In the genomic region with DNA sequence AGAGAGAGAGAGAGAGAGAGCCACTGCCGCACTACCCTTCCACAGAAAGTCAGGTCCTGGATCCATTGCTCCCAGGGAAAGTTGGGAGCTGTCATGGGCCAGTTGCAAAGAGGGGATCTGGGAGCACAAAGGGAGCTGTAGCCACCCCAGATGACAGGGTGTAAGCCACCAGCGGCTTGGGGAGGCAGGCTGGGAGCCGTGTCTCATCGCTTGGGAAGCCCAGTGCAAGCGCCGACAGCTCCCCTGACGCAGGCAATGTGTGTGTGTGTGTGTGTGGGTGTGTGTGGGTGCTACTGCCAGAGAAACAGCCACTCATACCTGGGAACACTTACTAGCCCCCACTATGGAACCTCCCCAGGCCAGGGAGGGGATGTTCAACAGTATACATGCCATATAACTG, we compare ENCODE assay signal across 23 mouse cellular contexts. TPM values are rescaled to one million over a fixed set of nuclear protein-coding genes. Genes with fewer than 3 reads are reported as not detected.
DNase-seq lines count a peak whose midpoint lies in the region; ATAC-seq and TF ChIP-seq lines count a peak whose summit lies in the region.
"Had no signal": no experiment of that assay in that cellular context is flagged by ENCODE, and none has a peak within 500 bp of the region (broad histone marks: within the 10 kb centered on the region; RNA-seq: fewer than 3 reads in every experiment).

No protein-coding gene starts in this region.

- peak overlapping the region; percentile 94 for H3K27ac ChIP-seq in liver, postnatal 0 days (ENCODE audit: low read depth)
- H3K27ac ChIP-seq: embryonic facial prominence, embryonic 15.5 days; forebrain, embryonic 13.5 days; heart, embryonic 15.5 days; hindbrain, embryonic 12.5 days; left cerebral cortex, adult 2 months; limb, embryonic 10.5 days; neural tube, embryonic 13.5 days; stomach, embryonic 15.5 days had no signal

- peak overlapping the region; percentile 58 for H3K4me2 ChIP-seq in liver, postnatal 0 days (ENCODE audit: low read depth, low read length)
- H3K4me2 ChIP-seq: embryonic facial prominence, embryonic 15.5 days; forebrain, embryonic 13.5 days; heart, embryonic 15.5 days; hindbrain, embryonic 12.5 days; neural tube, embryonic 13.5 days; stomach, embryonic 15.5 days had no signal

- no peaks in the 10 kb centered on the region for H3K36me3 ChIP-seq in liver, postnatal 0 days (replicated peaks; ENCODE audit: insufficient read depth, low read length)
- H3K36me3 ChIP-seq: embryonic facial prominence, embryonic 15.5 days; heart, embryonic 15.5 days; hindbrain, embryonic 12.5 days; limb, embryonic 10.5 days; neural tube, embryonic 13.5 days; stomach, embryonic 15.5 days had no signal

- WGBS in liver, postnatal 0 days (ENCODE audit: insufficient replicate concordance) = 34% methylated on average over 7 of the region's 7 CpGs

- no peak for TF ChIP-seq CTCF in liver, postnatal 0 days (IDR thresholded peaks at IDR 0.05; ENCODE audit: low read depth)

- no peak for TF ChIP-seq EP300 in liver, postnatal 0 days (IDR thresholded peaks at IDR 0.05; ENCODE audit: low read depth)

- peak; percentile 32 for ATAC-seq in erythroid progenitor cell, adult 5-6 weeks (replicated peaks; ENCODE audit: low FRiP score, poor library complexity, severe bottlenecking)
- peak; percentile 60 for ATAC-seq in liver, postnatal 0 days
- ATAC-seq: forebrain, embryonic 13.5 days; inflammation-experienced regulatory T-cells, adult 6 months had no signal

- no peaks in the 10 kb centered on the region for H3K9me3 ChIP-seq in liver, postnatal 0 days (ENCODE audit: low read length)
- H3K9me3 ChIP-seq: embryonic facial prominence, embryonic 15.5 days; forebrain, embryonic 13.5 days; heart, embryonic 15.5 days; hindbrain, embryonic 12.5 days; limb, embryonic 10.5 days; neural tube, embryonic 13.5 days; stomach, embryonic 15.5 days had no signal

- H3K9ac ChIP-seq in liver, postnatal 0 days (replicated peaks) = peak overlapping the region; percentile 64
- H3K9ac ChIP-seq: embryonic facial prominence, embryonic 15.5 days; forebrain, embryonic 13.5 days; heart, embryonic 15.5 days; hindbrain, embryonic 12.5 days; neural tube, embryonic 13.5 days; stomach, embryonic 15.5 days had no signal

- peak; percentile 44 for DNase-seq in spleen, adult 12 weeks (ENCODE audit: low spot score)
- DNase-seq in spleen, postnatal 36 days (ENCODE audit: low spot score in 2 of 2) = no peak
- peak; percentile 53 for DNase-seq in c-Kit-negative CD71-positive TER-119-positive erythroid progenitor cells, embryonic 14.5 days (ENCODE audit: low read depth, low spot score)
- peak; percentile 53 for DNase-seq in liver, postnatal 0 days
- DNase-seq in adrenal gland, postnatal 36 days = no peak
- no peak for DNase-seq in kidney, postnatal 25 days
- DNase-seq: adrenal gland, adult 2 months; cerebellum, adult 2 months; lung, adult 2 months; lung, postnatal 36 days; right cerebral cortex, postnatal 14 days; thymus, adult 2 months had no signal

- H3K4me1 ChIP-seq in liver, postnatal 0 days (ENCODE audit: insufficient read depth) = peaks cover 22% of the 10 kb centered on the region
- H3K4me1 ChIP-seq: forebrain, embryonic 13.5 days had no signal

- H3K27me3 ChIP-seq in liver, postnatal 0 days (ENCODE audit: insufficient read depth, low read length) = 0 out of 2 replicates have a peak, but pooled peaks cover 4% of the 10 kb centered on the region
- H3K27me3 ChIP-seq: embryonic facial prominence, embryonic 15.5 days had no signal

- no peak overlapping the region for H3K4me3 ChIP-seq in liver, postnatal 0 days (ENCODE audit: low read depth, low read length)
- H3K4me3 ChIP-seq: embryonic facial prominence, embryonic 15.5 days; forebrain, embryonic 13.5 days; heart, embryonic 15.5 days; hindbrain, embryonic 12.5 days; left cerebral cortex, adult 2 months; limb, embryonic 10.5 days; neural tube, embryonic 13.5 days; stomach, embryonic 15.5 days had no signal

RNA-seq across cellular contexts. Expression of gene Pkp1, which starts 23.1 kb away (rescaled TPM):
- not detected in 2 replicates for total RNA-seq in erythroid progenitor cell, adult 5-6 weeks (2015; ENCODE audit: low replicate concordance)
- not detected in 2 replicates for total RNA-seq in erythroid progenitor cell, adult 5-6 weeks (2017; ENCODE audit: low replicate concordance)
- polyA plus RNA-seq in liver, postnatal 0 days (2015; fragmentation: Nextera tagmentation; extraction: Ambion mirVana) = 0.05 TPM in 1 of 2 replicates, not detected in the other
- total RNA-seq in adrenal gland, postnatal 36 days (2021) = not detected
- total RNA-seq: adrenal gland, adult 2 months; monocyte, adult 5-6 weeks had no signal
- polyA plus RNA-seq: adrenal gland, adult 2 months; forebrain, embryonic 13.5 days; inflammation-experienced regulatory T-cells, adult 6 months had no signal

Comparison
In these comparisons a context has a peak if more than half of its experiments do, and no peak if none do; other contexts are left out.
1. DNase-seq: peak in spleen, adult 12 weeks (single experiment), c-Kit-negative CD71-positive TER-119-positive erythroid progenitor cells, embryonic 14.5 days (single experiment) and liver, postnatal 0 days (single experiment); none in spleen, postnatal 36 days (0 of 2), adrenal gland, postnatal 36 days (0 of 2) and kidney, postnatal 25 days (0 of 2).